Mouse (Mus musculus) midbrain, embryonic 11.5 days (tissue): ENCODE results near the gene Wdr4. TPM values are rescaled to one million over a fixed set of nuclear protein-coding genes. Genes with fewer than 3 reads are reported as not detected.

Experiments
- ATAC-seq: fragments of 200-750 bp; cut with Nextera tagmentation; 2 replicates; pipeline ENCODE4 v1.8.0; 2017; ENCODE audit warnings: moderate TSS enrichment, moderate library complexity; ENCODE audit not compliant: low FRiP score
- DNase-seq: peaks from one replicate; pipeline ENCODE4 v3.0.0; 2015; ENCODE audit warnings: low spot score; ENCODE audit errors: missing footprints
- H3K27ac ChIP-seq: fragments of 300-500 bp; sonication (generic); 2 replicates; pipeline ENCODE4 v1.5.1; 2014; ENCODE audit warnings: low read depth, low read length
- H3K27me3 ChIP-seq: fragments of 300-500 bp; sonication (generic); 2 replicates; pipeline ENCODE4 v1.6.1; 2014; ENCODE audit warnings: mild to moderate bottlenecking, low read length, moderate library complexity, mixed read lengths; ENCODE audit not compliant: control insufficient read depth, insufficient read depth
- H3K36me3 ChIP-seq: fragments of 300-500 bp; sonication (generic); 2 replicates; pipeline ENCODE4 v1.6.1; 2014; ENCODE audit warnings: mild to moderate bottlenecking, low read length, moderate library complexity, mixed read lengths; ENCODE audit not compliant: control insufficient read depth, insufficient read depth
- H3K4me1 ChIP-seq: fragments of 300-500 bp; sonication (generic); 2 replicates; pipeline ENCODE4 v1.6.1; 2014; ENCODE audit warnings: low read length; ENCODE audit not compliant: control insufficient read depth, insufficient read depth
- H3K4me2 ChIP-seq: fragments of 300-500 bp; sonication (generic); 2 replicates; pipeline ENCODE4 v1.6.1; 2014; ENCODE audit warnings: mild to moderate bottlenecking, moderate library complexity
- H3K4me3 ChIP-seq: fragments of 300-500 bp; sonication (generic); 2 replicates; pipeline ENCODE4 v1.5.1; 2014; ENCODE audit warnings: low read depth, low read length
- H3K9ac ChIP-seq: fragments of 300-500 bp; sonication (generic); 2 replicates; pipeline ENCODE4 v1.6.1; 2014; ENCODE audit warnings: low read length
- H3K9me3 ChIP-seq: fragments of 300-500 bp; sonication (generic); 2 replicates; pipeline ENCODE4 v1.6.1; 2016; ENCODE audit warnings: low read length; ENCODE audit not compliant: control insufficient read depth
- WGBS: fragments of 180-500 bp; shearing (Covaris S2); extraction: QIAGEN DNeasy Blood & Tissue Kit; methylation state at CpG from one replicate; pipeline ENCODE4 v1.1.7; 2014; 5-methylcytosine and 5-hydroxymethylcytosine counted together
- polyA plus RNA-seq: library from polyadenylated mRNA; unstranded; fragments of >200 nt; fragmentation: Nextera tagmentation; extraction: Ambion mirVana; gene quantifications from 2 replicates; pipeline ENCODE4 v1.2.1, GENCODE M21; 2014

Gene Wdr4
- polyA plus RNA-seq, 1 experiment from 2014 or later: 39.4 TPM

- no peak overlapping the region for H3K27ac ChIP-seq
These were observed 28.4 kb downstream of the Wdr4 start for GRCm38 (mm10) chr17:31491355-31491754.

GRCm38 (mm10) chr17:31487433-31488060, 32.2 kb downstream of the Wdr4 start:
- Histone ChIP-seq H3K27ac (no peak overlapping the region), H3K4me3 (no peak overlapping the region), H3K9me3 (no peaks in the 10 kb centered on the region), H3K27me3 (no peaks in the 10 kb centered on the region), H3K9ac (no peak overlapping the region), H3K4me1 (no peaks in the 10 kb centered on the region), H3K36me3 (no peaks in the 10 kb centered on the region), H3K4me2 (no peak overlapping the region)
- 23% methylated on average over 6 of the region's 6 CpGs for WGBS
- no peak for ATAC-seq
- DNase-seq: no peak

More at GRCm38 (mm10) chr17:31491355-31491754, 28.4 kb downstream of the Wdr4 start:
- no peaks in the 10 kb centered on the region for H3K4me1 ChIP-seq
- H3K4me2 ChIP-seq: no peak overlapping the region
- H3K9me3 ChIP-seq: no peaks in the 10 kb centered on the region
- no peaks in the 10 kb centered on the region for H3K27me3 ChIP-seq
- ATAC-seq: no peak
- DNase-seq: no peak
- H3K36me3 ChIP-seq: peaks cover 1% of the 10 kb centered on the region; the same call in 1 of the 2 replicates
- no peak overlapping the region for H3K9ac ChIP-seq
- H3K4me3 ChIP-seq: no peak overlapping the region

- DNase-seq (no peak), ATAC-seq (no peak)
- Histone ChIP-seq H3K9me3 (no peaks in the 10 kb centered on the region), H3K4me1 (no peaks in the 10 kb centered on the region), H3K4me3 (no peak overlapping the region), H3K27ac (no peak overlapping the region), H3K36me3 (no peaks in the 10 kb centered on the region), H3K9ac (peak overlapping the region; percentile 33; the same call in 1 of the 2 replicates), H3K4me2 (no peak overlapping the region), H3K27me3 (no peaks in the 10 kb centered on the region)
- 75% methylated on average over 10 of the region's 10 CpGs for WGBS
These were observed 33.1 kb downstream of the Wdr4 start for GRCm38 (mm10) chr17:31486616-31487198.

GRCm38 (mm10) chr17:31479108-31479844, 40.5 kb downstream of the Wdr4 start:
- no peaks in the 10 kb centered on the region for H3K4me1 ChIP-seq
- no peaks in the 10 kb centered on the region for H3K9me3 ChIP-seq
- DNase-seq (no peak), ATAC-seq (no peak)
- H3K4me3 ChIP-seq: no peak overlapping the region
- H3K4me2 ChIP-seq: no peak overlapping the region
- WGBS: 65% methylated on average over 11 of the region's 11 CpGs
- no peaks in the 10 kb centered on the region for H3K27me3 ChIP-seq
- H3K27ac ChIP-seq: no peak overlapping the region
- H3K36me3 ChIP-seq: no peaks in the 10 kb centered on the region
- H3K9ac ChIP-seq: no peak overlapping the region

GRCm38 (mm10) chr17:31478606-31479005, 41.2 kb downstream of the Wdr4 start:
- Histone ChIP-seq H3K27me3 (no peaks in the 10 kb centered on the region), H3K4me1 (no peaks in the 10 kb centered on the region), H3K27ac (no peak overlapping the region), H3K36me3 (no peaks in the 10 kb centered on the region), H3K9ac (no peak overlapping the region), H3K4me2 (no peak overlapping the region), H3K9me3 (no peaks in the 10 kb centered on the region), H3K4me3 (no peak overlapping the region)
- 86% methylated on average over 7 of the region's 7 CpGs for WGBS
- DNase-seq: no peak
- no peak for ATAC-seq

- Histone ChIP-seq H3K27ac (no peak overlapping the region), H3K36me3 (no peaks in the 10 kb centered on the region; the same call in 1 of the 2 replicates), H3K4me1 (peaks cover 5% of the 10 kb centered on the region; the same call in 1 of the 2 replicates), H3K4me2 (no peak overlapping the region), H3K27me3 (no peaks in the 10 kb centered on the region), H3K9me3 (no peaks in the 10 kb centered on the region), H3K4me3 (no peak overlapping the region), H3K9ac (no peak overlapping the region)
- ATAC-seq (no peak), DNase-seq (no peak)
- 83% methylated on average over 6 of the region's 6 CpGs for WGBS
These were observed 45.4 kb downstream of the Wdr4 start for GRCm38 (mm10) chr17:31474388-31474787.

- Histone ChIP-seq H3K36me3 (peaks cover 4% of the 10 kb centered on the region), H3K9me3 (no peaks in the 10 kb centered on the region), H3K4me3 (no peak overlapping the region), H3K4me1 (peaks cover 5% of the 10 kb centered on the region; the same call in 1 of the 2 replicates), H3K4me2 (no peak overlapping the region), H3K27me3 (no peaks in the 10 kb centered on the region), H3K9ac (no peak overlapping the region), H3K27ac (no peak overlapping the region)
- WGBS: 72% methylated on average over 5 of the region's 5 CpGs
- no peak for ATAC-seq
- no peak for DNase-seq
These were observed 48.9 kb downstream of the Wdr4 start for GRCm38 (mm10) chr17:31470766-31471418.

GRCm38 (mm10) chr17:31468496-31468895, 51.3 kb downstream of the Wdr4 start:
- Histone ChIP-seq H3K4me3 (no peak overlapping the region), H3K9me3 (no peaks in the 10 kb centered on the region), H3K9ac (no peak overlapping the region), H3K4me1 (peaks cover 5% of the 10 kb centered on the region; the same call in 1 of the 2 replicates), H3K27me3 (no peaks in the 10 kb centered on the region), H3K27ac (no peak overlapping the region), H3K36me3 (peaks cover 4% of the 10 kb centered on the region), H3K4me2 (no peak overlapping the region)
- ATAC-seq (no peak), DNase-seq (no peak)
- 78% methylated on average over 5 of the region's 5 CpGs for WGBS

- Histone ChIP-seq H3K36me3 (peaks cover 4% of the 10 kb centered on the region), H3K27me3 (no peaks in the 10 kb centered on the region), H3K27ac (no peak overlapping the region), H3K4me3 (no peak overlapping the region), H3K4me2 (no peak overlapping the region), H3K9me3 (no peaks in the 10 kb centered on the region), H3K4me1 (peaks cover 5% of the 10 kb centered on the region; the same call in 1 of the 2 replicates), H3K9ac (no peak overlapping the region)
- no peak for DNase-seq
- WGBS: 89% methylated on average over 3 of the region's 3 CpGs
- no peak for ATAC-seq
These were observed 52.9 kb downstream of the Wdr4 start for GRCm38 (mm10) chr17:31466854-31467253.
